Mouse (Mus musculus) ES-E14 (cell line): ENCODE data around the gene C2cd2l. TPM values are rescaled to one million over a fixed set of nuclear protein-coding genes. Genes with fewer than 3 reads are reported as not detected.

Experiments used
- DNase-seq: peaks from one replicate; pipeline ENCODE4 v3.0.0-alpha.2; 2013; ENCODE audit warnings: low read depth, low spot score
- H3K27ac ChIP-seq: 2 replicates; pipeline ENCODE4 v1.5.1; 2012; ENCODE audit warnings: low read depth, mild to moderate bottlenecking, low read length, moderate library complexity, mixed read lengths; ENCODE audit not compliant: poor library complexity, insufficient read depth, severe bottlenecking
- H3K36me3 ChIP-seq: 2 replicates; pipeline ENCODE4 v1.6.1; 2012; ENCODE audit warnings: mild to moderate bottlenecking, low read length, moderate library complexity, mixed read lengths; ENCODE audit not compliant: control insufficient read depth, poor library complexity, insufficient read depth, severe bottlenecking
- H3K4me1 ChIP-seq, 2 experiments: fragments of 150-350 bp in 1 of 2; sonication (generic) in 1 of 2; 2 replicates each; pipeline ENCODE4 v1.6.1; 2012; ENCODE audit warnings: low read length in 2 of 2, mild to moderate bottlenecking in 1 of 2, mixed read lengths in 1 of 2; ENCODE audit not compliant: control insufficient read depth in 2 of 2, insufficient read depth in 2 of 2, poor library complexity in 1 of 2
- H3K4me3 ChIP-seq, 2 experiments: fragments of 150-350 bp in 1 of 2; sonication (generic) in 1 of 2; 2 replicates each; pipeline ENCODE4 v1.5.1; 2012; ENCODE audit warnings: low read length in 2 of 2, low read depth in 1 of 2, mild to moderate bottlenecking in 1 of 2, mixed read lengths in 1 of 2; ENCODE audit not compliant: insufficient read depth in 1 of 2, poor library complexity in 1 of 2, severe bottlenecking in 1 of 2
- H3K9ac ChIP-seq: 2 replicates; pipeline ENCODE4 v1.6.1; 2012; ENCODE audit warnings: low read depth, mild to moderate bottlenecking, low read length, mixed read lengths; ENCODE audit not compliant: poor library complexity, insufficient read depth, severe bottlenecking
- H3K9me3 ChIP-seq: fragments of 150-350 bp; sonication (generic); 2 replicates; pipeline ENCODE4 v1.6.1; 2012; ENCODE audit warnings: low read depth, mild to moderate bottlenecking, low read length; ENCODE audit not compliant: control insufficient read depth, insufficient read depth
- CHD2 ChIP-seq: IDR thresholded peaks from 2 replicates; pipeline ENCODE4 v1.6.1; 2014; ENCODE audit warnings: mild to moderate bottlenecking, low read depth, low read length, inconsistent platforms
- HCFC1 ChIP-seq: IDR thresholded peaks from 2 replicates; pipeline ENCODE4 v1.6.1; 2012; ENCODE audit warnings: low read length, inconsistent platforms, borderline replicate concordance; ENCODE audit not compliant: insufficient read depth
- MAFK ChIP-seq: IDR thresholded peaks from 2 replicates; pipeline ENCODE4 v1.6.1; 2014; ENCODE audit warnings: mild to moderate bottlenecking, low read depth, low read length, inconsistent platforms; ENCODE audit not compliant: insufficient read depth
- ZC3H11A ChIP-seq: IDR thresholded peaks from 2 replicates; pipeline ENCODE4 v1.6.1; 2012; ENCODE audit warnings: low read depth, mild to moderate bottlenecking, inconsistent platforms, low read length, borderline replicate concordance
- ZNF384 ChIP-seq: IDR thresholded peaks from 2 replicates; pipeline ENCODE4 v1.6.1; 2012; ENCODE audit warnings: low read depth, low read length, inconsistent platforms
- in situ Hi-C, 2 experiments: fragments of 600-800 bp; cut with MboI; formaldehyde crosslinking; loops; one replicate each; pipeline ENCODE4 v1.15.1; 2025; ENCODE audit warnings: low sequenced_read_pairs in 2 of 2, inconsistent platforms in 1 of 2; ENCODE audit not compliant: unreplicated experiment in 2 of 2
- total RNA-seq: library from RNA; depleted of rRNA; stranded (reverse); fragments of 300-350 nt; gene quantifications from 2 replicates; pipeline ENCODE4 v1.2.3, GENCODE M21; 2012

C2cd2l gene
- total RNA-seq, 1 experiment = 13.9 TPM

GRCm38 (mm10) chr9:44318826-44319095, 1.3 kb downstream of the C2cd2l start:
- DNase-seq = no peak
- Histone ChIP-seq H3K4me3 (no peak overlapping the region), H3K9me3 (no peaks in the 10 kb centered on the region), H3K27ac (no peak overlapping the region), H3K4me1 (peaks cover 0 to 3% of the 10 kb centered on the region in 2 experiments; a peak in 1 of 4 replicates), H3K9ac (no peak overlapping the region), H3K36me3 (no peaks in the 10 kb centered on the region)
- TF ChIP-seq ZC3H11A (no peak), MAFK (no peak), ZNF384 (no peak)
- in situ Hi-C loops = no loop called here

- H3K4me3 ChIP-seq = no peak overlapping the region
- H3K9ac ChIP-seq = no peak overlapping the region
- in situ Hi-C loops = no loop called here
- no peaks in the 10 kb centered on the region for H3K9me3 ChIP-seq
- no peak overlapping the region for H3K27ac ChIP-seq
- no peak for TF ChIP-seq CHD2
- no peak for TF ChIP-seq MAFK
- TF ChIP-seq HCFC1 = no peak
- no peak for TF ChIP-seq ZC3H11A
- no peak for TF ChIP-seq ZNF384
- H3K36me3 ChIP-seq = no peaks in the 10 kb centered on the region
- peaks cover 0 to 3% of the 10 kb centered on the region in 2 experiments; a peak in 1 of 4 replicates for H3K4me1 ChIP-seq
- DNase-seq = no peak
Observed at GRCm38 (mm10) chr9:44318076-44318825, 1.8 kb downstream of the C2cd2l start.

GRCm38 (mm10) chr9:44317452-44317851, 2.6 kb downstream of the C2cd2l start:
- in situ Hi-C loops = no loop called here
- H3K4me1 ChIP-seq = peaks cover 0 to 2% of the 10 kb centered on the region in 2 experiments; a peak in 1 of 4 replicates
- H3K4me3 ChIP-seq = no peak overlapping the region
- H3K9ac ChIP-seq = no peak overlapping the region
- no peak for DNase-seq
- H3K36me3 ChIP-seq = no peaks in the 10 kb centered on the region
- no peak overlapping the region for H3K27ac ChIP-seq
- TF ChIP-seq HCFC1 = no peak
- no peak for TF ChIP-seq ZC3H11A
- no peak for TF ChIP-seq MAFK
- TF ChIP-seq CHD2 = no peak
- TF ChIP-seq ZNF384 = no peak
- H3K9me3 ChIP-seq = no peaks in the 10 kb centered on the region

- DNase-seq = no peak
- TF ChIP-seq ZNF384 (no peak), CHD2 (no peak), HCFC1 (no peak), ZC3H11A (no peak), MAFK (no peak)
- in situ Hi-C loops = no loop called here
- Histone ChIP-seq H3K9me3 (no peaks in the 10 kb centered on the region), H3K9ac (no peak overlapping the region), H3K4me1 (peaks cover 0 to 17% of the 10 kb centered on the region in 2 experiments; a peak in 2 of 4 replicates), H3K27ac (no peak overlapping the region), H3K36me3 (no peaks in the 10 kb centered on the region), H3K4me3 (no peak overlapping the region)
Observed at GRCm38 (mm10) chr9:44314910-44315309, 5.2 kb downstream of the C2cd2l start.

- no peak for TF ChIP-seq ZC3H11A
- no peak for TF ChIP-seq ZNF384
- TF ChIP-seq MAFK = no peak
- no peak for TF ChIP-seq CHD2
- no peak for TF ChIP-seq HCFC1
- Histone ChIP-seq H3K4me3 (no peak overlapping the region), H3K9ac (no peak overlapping the region), H3K36me3 (no peaks in the 10 kb centered on the region), H3K4me1 (peaks cover 0 to 22% of the 10 kb centered on the region in 2 experiments; a peak in 3 of 4 replicates), H3K9me3 (no peaks in the 10 kb centered on the region), H3K27ac (no peak overlapping the region)
- in situ Hi-C loops = no loop called here
- no peak for DNase-seq
Observed at GRCm38 (mm10) chr9:44314257-44314547, 5.9 kb downstream of the C2cd2l start.
